Mouse (Mus musculus): ENCODE measurements around the gene Sdhb. TPM values are rescaled to one million over a fixed set of nuclear protein-coding genes. Genes with fewer than 3 reads are reported as not detected.

The Sdhb gene
- polyA plus RNA-seq (2014; fragmentation: Illumina TruSeq; extraction: RNeasy Lipid Tissue Mini Kit (QIAGEN cat#74804); ENCODE audit: low read depth, low replicate concordance), result 107 TPM

DNA sequence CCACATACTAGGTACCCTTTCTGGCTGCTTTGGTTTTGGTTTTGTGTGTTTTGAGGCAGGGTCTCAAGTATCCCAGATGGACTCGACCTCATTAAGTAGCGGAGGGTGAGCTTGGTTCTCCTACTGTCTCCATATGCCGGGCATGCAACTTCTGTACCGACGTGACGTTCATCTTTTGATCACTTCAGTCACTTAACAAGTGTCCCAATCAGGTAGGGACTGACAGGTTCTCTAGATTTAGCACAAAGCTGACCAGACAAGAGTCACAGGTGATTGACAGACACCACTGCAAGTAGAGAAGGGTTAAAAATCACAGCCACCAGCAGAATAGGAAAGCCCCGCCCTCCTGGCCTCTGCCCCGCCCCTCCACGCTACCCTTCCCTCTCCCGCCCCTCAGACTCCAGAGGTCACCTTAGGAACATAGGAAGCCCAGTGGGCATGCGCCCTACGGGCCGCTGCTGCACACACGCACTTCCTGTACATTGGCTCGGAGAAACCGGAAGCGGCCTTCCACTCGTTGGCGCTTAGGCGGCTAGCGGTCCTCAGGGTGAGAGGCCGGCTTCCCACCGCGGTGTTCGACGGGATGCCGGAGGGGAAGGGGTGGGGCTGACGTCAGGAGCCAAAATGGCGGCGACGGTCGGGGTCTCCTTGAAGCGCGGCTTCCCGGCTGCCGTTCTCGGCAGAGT is at the start of gene Sdhb:
TSS of gene Sdhb (plus strand) at position 423 of the 686 bp plus-strand sequence.

DNA sequence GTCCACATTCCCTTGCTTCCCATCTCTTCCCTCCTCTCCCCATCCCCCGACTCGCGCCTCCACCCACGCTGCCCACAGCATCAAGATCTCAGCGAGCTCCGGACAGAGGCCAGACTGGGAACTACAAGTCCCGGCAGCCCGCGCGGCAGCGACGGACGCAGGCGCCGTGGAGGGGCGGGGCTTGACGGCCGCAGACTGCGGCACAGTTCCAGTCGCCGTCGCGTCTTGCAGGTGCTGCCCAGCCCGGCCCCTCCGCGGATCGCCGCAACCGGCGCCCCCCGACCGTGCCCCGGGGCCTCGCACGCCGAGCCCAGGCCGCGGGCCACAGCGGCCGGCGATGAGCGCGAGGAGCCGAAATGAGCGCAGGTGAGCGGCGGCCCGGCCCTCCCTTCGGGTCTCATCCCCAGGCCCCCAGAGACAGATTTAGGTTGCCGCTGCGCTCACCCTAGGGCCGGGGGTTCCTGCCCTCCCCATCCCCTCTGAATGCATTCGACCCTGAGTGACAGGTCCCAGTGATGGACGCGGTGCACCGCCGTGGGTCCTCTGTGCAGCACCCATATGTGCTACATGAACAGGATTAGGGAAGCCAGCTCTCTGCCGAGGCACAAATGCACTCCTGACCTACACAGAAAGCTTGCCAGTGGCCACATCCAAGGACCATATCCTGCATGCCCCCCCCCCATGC is 25.9 kb downstream of the Sdhb start, which contains the start of gene Atp13a2:
TSS of gene Atp13a2 (plus strand) at position 163 of the 685 bp plus-strand sequence.

DNA sequence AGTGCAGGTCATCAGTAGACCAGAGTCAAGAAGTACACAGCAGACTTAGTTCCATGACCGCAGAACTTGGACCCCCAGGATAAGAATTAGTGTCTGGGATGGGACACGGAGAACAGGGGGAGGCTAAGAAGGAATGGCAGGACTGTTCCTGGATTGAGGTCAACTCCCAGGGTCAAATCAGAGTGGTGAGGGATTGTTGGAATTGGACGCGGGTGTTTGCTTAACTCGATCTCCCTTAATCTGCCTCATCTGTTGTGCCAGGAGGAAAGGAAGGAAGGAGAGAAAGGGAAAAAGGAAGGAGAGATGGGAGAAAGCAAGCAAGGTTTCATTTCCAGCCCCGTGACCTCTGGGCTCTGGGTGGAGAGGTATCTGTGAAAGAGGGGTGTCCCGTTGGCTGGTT is 49.1 kb downstream of the Sdhb start, which contains the start of gene Mfap2:
TSS of gene Mfap2 (plus strand) at position 301 of the 400 bp plus-strand sequence.

Other genes starting within 250 kb of the Sdhb start
- gene Padi6, start 218.6 kb upstream of the Sdhb start, polyA plus RNA-seq (2014; fragmentation: Illumina TruSeq; extraction: RNeasy Lipid Tissue Mini Kit (QIAGEN cat#74804); ENCODE audit: low read depth, low replicate concordance), result not detected
- gene Padi4, start 187.0 kb upstream of the Sdhb start, polyA plus RNA-seq (2014; fragmentation: Illumina TruSeq; extraction: RNeasy Lipid Tissue Mini Kit (QIAGEN cat#74804); ENCODE audit: low read depth, low replicate concordance), result not detected
- gene Padi3, start 150.6 kb upstream of the Sdhb start, polyA plus RNA-seq (2014; fragmentation: Illumina TruSeq; extraction: RNeasy Lipid Tissue Mini Kit (QIAGEN cat#74804); ENCODE audit: low read depth, low replicate concordance), result not detected
- gene Padi1, start 115.4 kb upstream of the Sdhb start, polyA plus RNA-seq (2014; fragmentation: Illumina TruSeq; extraction: RNeasy Lipid Tissue Mini Kit (QIAGEN cat#74804); ENCODE audit: low read depth, low replicate concordance), result not detected
- 0.13 TPM for gene Padi2, start 54.9 kb upstream of the Sdhb start, polyA plus RNA-seq (2014; fragmentation: Illumina TruSeq; extraction: RNeasy Lipid Tissue Mini Kit (QIAGEN cat#74804); ENCODE audit: low read depth, low replicate concordance)
- gene Atp13a2, start 25.7 kb downstream of the Sdhb start, polyA plus RNA-seq (2014; fragmentation: Illumina TruSeq; extraction: RNeasy Lipid Tissue Mini Kit (QIAGEN cat#74804); ENCODE audit: low read depth, low replicate concordance), result 0.82 TPM
- not detected for gene Mfap2, start 49.2 kb downstream of the Sdhb start, polyA plus RNA-seq (2014; fragmentation: Illumina TruSeq; extraction: RNeasy Lipid Tissue Mini Kit (QIAGEN cat#74804); ENCODE audit: low read depth, low replicate concordance)
- gene Crocc, start 99.3 kb downstream of the Sdhb start, polyA plus RNA-seq (2014; fragmentation: Illumina TruSeq; extraction: RNeasy Lipid Tissue Mini Kit (QIAGEN cat#74804); ENCODE audit: low read depth, low replicate concordance), result not detected
- 2.8 TPM for gene Necap2, start 117.2 kb downstream of the Sdhb start, polyA plus RNA-seq (2014; fragmentation: Illumina TruSeq; extraction: RNeasy Lipid Tissue Mini Kit (QIAGEN cat#74804); ENCODE audit: low read depth, low replicate concordance)
- gene Spata21, start 127.1 kb downstream of the Sdhb start, polyA plus RNA-seq (2014; fragmentation: Illumina TruSeq; extraction: RNeasy Lipid Tissue Mini Kit (QIAGEN cat#74804); ENCODE audit: low read depth, low replicate concordance), result not detected
- 14.6 TPM for gene Szrd1, start 178.6 kb downstream of the Sdhb start, polyA plus RNA-seq (2014; fragmentation: Illumina TruSeq; extraction: RNeasy Lipid Tissue Mini Kit (QIAGEN cat#74804); ENCODE audit: low read depth, low replicate concordance)
- gene Fbxo42, start 186.7 kb downstream of the Sdhb start, polyA plus RNA-seq (2014; fragmentation: Illumina TruSeq; extraction: RNeasy Lipid Tissue Mini Kit (QIAGEN cat#74804); ENCODE audit: low read depth, low replicate concordance), result 2.1 TPM

Measured in liver, adult 10 weeks (tissue).